Mouse (Mus musculus) spleen, adult 12 weeks (tissue): ENCODE data around the gene Esp8.
"Not testable (repeated sequence)": the region's sequence is repeated elsewhere in the genome, so short reads cannot be mapped to it uniquely, and the experiment has no call there.

Source experiments
- DNase-seq: peaks from one replicate; pipeline ENCODE4 v3.0.0; 2022; ENCODE audit warnings: low spot score

Esp8 gene

GRCm38 (mm10) chr17:40519818-40520217 is at the start of gene Esp8:
Gene Esp8, plus strand, starts transcription at chr17:40520022.
- no peak for DNase-seq

DNA sequence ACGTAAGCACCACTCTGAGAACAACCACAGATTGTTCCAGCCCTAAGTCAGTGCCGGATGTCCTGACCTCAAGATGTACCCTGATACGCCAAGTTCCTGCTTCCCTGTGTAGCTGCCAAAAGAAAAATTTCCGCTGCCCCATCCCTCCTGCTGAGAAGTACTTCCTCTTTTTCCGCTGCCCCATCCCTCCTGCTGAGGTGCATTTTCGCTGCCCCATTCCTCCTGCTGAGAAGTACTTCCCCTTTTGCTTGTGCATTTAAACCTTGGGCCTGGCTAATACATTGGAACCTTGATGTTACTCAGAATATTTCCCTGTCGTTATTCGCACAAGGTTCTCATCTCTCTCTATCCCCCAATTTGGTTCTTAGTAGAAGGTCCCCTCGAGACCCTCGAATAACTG is 36.3 kb upstream of the Esp8 start:
- not testable (repeated sequence) for DNase-seq

- DNase-seq, result not testable (repeated sequence)
Measured at GRCm38 (mm10) chr17:40495468-40496185, 24.2 kb upstream of the Esp8 start.

- DNase-seq, result no peak
Measured at GRCm38 (mm10) chr17:40529813-40530212, 10.0 kb downstream of the Esp8 start.

DNA sequence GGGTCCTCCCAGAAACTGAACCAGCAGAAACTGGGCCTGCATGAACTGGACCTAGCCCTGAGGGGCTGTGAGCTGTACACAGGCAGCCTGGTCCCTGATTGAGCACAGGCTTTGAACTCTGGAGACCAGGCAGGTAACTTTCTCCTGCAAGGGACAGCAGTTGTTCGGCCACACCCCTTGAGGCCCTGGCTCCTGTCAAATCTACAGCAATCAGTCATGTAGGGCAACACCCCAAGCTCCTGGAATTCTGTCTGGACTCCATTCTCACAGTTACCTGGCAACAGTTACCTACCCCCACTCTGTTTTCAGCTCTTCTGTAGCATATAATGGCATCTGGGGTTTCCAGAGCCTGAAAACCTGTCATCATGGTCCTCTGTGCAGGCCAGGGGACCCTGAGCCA is 11.3 kb downstream of the Esp8 start:
- DNase-seq, result no peak

DNA sequence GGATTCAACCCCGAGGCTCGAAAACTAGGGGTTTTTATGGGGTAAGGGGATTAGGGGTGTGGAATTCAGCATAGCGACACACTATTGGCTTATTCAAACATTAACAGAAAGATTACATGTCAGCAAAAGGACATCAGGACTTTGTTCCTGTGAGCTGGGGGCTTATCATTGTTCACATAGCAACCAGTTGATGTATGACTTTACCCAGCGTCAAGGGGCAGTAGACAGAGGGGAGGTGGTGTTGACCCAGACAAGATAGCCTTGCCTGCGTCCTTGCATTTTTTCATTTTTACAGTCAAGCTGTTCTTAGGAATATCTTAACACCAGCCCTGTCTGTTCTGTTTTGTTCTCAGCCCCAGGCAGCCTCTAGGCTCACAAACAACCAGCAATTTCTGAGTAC is 27.2 kb downstream of the Esp8 start:
- DNase-seq, result not testable (repeated sequence)

- DNase-seq, result no peak
Measured at GRCm38 (mm10) chr17:40553470-40553869, 33.6 kb downstream of the Esp8 start.

DNA sequence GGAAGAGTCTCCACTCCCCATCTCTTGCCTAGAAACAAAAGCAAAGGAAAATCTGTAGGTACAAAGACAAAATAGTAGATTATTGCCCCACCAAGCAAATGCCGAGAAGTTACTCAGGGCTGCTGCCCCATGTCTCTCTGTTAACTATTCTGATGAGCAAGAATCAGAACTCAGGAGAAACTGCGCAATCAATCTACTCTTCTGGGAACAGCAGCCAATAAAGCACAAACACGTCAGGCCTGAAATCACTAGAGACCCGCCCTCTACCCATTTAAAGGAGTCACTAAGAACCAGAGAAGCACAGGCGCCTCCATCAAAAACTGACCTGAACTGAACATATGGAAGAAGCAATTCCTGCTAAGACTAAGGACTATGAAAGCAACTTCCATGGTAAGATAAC is 41.4 kb downstream of the Esp8 start, which contains the start of gene Esp6:
Gene Esp6 (plus strand): TSS at position 301 of the 400 bp plus-strand sequence.
- DNase-seq, result no peak
